ENCODE assay signal across 9 mouse cellular contexts in genomic region chr8:35206271-35206670, GRCm38 (mm10).
DNase-seq lines count a peak whose midpoint lies in the region; ATAC-seq and TF ChIP-seq lines count a peak whose summit lies in the region.
"Had no signal": no experiment of that assay in that cellular context is flagged by ENCODE, and none has a peak within 500 bp of the region (broad histone marks: within the 10 kb centered on the region; RNA-seq: fewer than 3 reads in every experiment).

No protein-coding gene starts in this region.

- no peak overlapping the region for H3K4me3 ChIP-seq in intestine, postnatal 0 days (ENCODE audit: low read depth, low read length)
- peak overlapping the region; percentile 67 for H3K4me3 ChIP-seq in megakaryocyte, embryonic 14.5 days (replicated peaks)
- no peak overlapping the region for H3K4me3 ChIP-seq in forebrain, embryonic 11.5 days (ENCODE audit: low read depth, low read length)
- H3K4me3 ChIP-seq: layer of hippocampus, adult 2 months had no signal

- ATAC-seq in intestine, postnatal 0 days: peak; percentile 68
- ATAC-seq in forebrain, embryonic 11.5 days (replicated peaks; ENCODE audit: low FRiP score): no peak

- no peaks in the 10 kb centered on the region for H3K9me3 ChIP-seq in intestine, postnatal 0 days (ENCODE audit: control insufficient read depth)
- peaks cover 5% of the 10 kb centered on the region; the same call in 1 of the 2 replicates for H3K9me3 ChIP-seq in megakaryocyte, embryonic 14.5 days
- H3K9me3 ChIP-seq in forebrain, embryonic 11.5 days (ENCODE audit: control insufficient read depth, low read length): no peaks in the 10 kb centered on the region

- no peak overlapping the region for H3K27ac ChIP-seq in intestine, postnatal 0 days (ENCODE audit: low read depth, low read length)
- H3K27ac ChIP-seq in forebrain, embryonic 11.5 days (ENCODE audit: low read depth, low read length): no peak overlapping the region
- H3K27ac ChIP-seq: layer of hippocampus, adult 2 months had no signal

- no peak for TF ChIP-seq CTCF in intestine, postnatal 0 days (IDR thresholded peaks at IDR 0.05; ENCODE audit: low read depth)

- no peaks in the 10 kb centered on the region for H3K36me3 ChIP-seq in intestine, postnatal 0 days (ENCODE audit: control insufficient read depth, insufficient read depth)
- H3K36me3 ChIP-seq in megakaryocyte, embryonic 14.5 days (replicated peaks; ENCODE audit: low read length): no peaks in the 10 kb centered on the region
- no peaks in the 10 kb centered on the region for H3K36me3 ChIP-seq in forebrain, embryonic 11.5 days (ENCODE audit: control insufficient read depth, insufficient read depth, low read length)

- H3K4me2 ChIP-seq in intestine, postnatal 0 days (replicated peaks; ENCODE audit: low read depth): peak overlapping the region; percentile 55
- H3K4me2 ChIP-seq in forebrain, embryonic 11.5 days (ENCODE audit: low read depth, low read length, severe bottlenecking): no peak overlapping the region

- no peaks in the 10 kb centered on the region for H3K4me1 ChIP-seq in intestine, postnatal 0 days (replicated peaks; ENCODE audit: control insufficient read depth, insufficient read depth, low read length)
- H3K4me1 ChIP-seq in megakaryocyte, embryonic 14.5 days: peaks cover 73% of the 10 kb centered on the region
- no peaks in the 10 kb centered on the region; the same call in 1 of the 2 replicates for H3K4me1 ChIP-seq in forebrain, embryonic 11.5 days (replicated peaks; ENCODE audit: control insufficient read depth, insufficient read depth, low read length)

- peak; percentile 53 for DNase-seq in adrenal gland, adult 2 months
- no peak for DNase-seq in adrenal gland, adult 18-20 months (ENCODE audit: low spot score in 2 of 2)
- DNase-seq in heart, adult 11 months: peak; percentile 97
- no peak for DNase-seq in embryo, embryonic 10 days (ENCODE audit: low spot score)
- DNase-seq in forebrain, embryonic 11.5 days (ENCODE audit: low spot score): no peak
- DNase-seq in cerebellum, adult 8-10 months: no peak

- no peak overlapping the region for H3K9ac ChIP-seq in intestine, postnatal 0 days (ENCODE audit: low read depth, low read length)
- H3K9ac ChIP-seq in forebrain, embryonic 11.5 days (ENCODE audit: low read length): no peak overlapping the region

- H3K27me3 ChIP-seq in intestine, postnatal 0 days (replicated peaks; ENCODE audit: control insufficient read depth, insufficient read depth, low read length): no peaks in the 10 kb centered on the region
- no peaks in the 10 kb centered on the region for H3K27me3 ChIP-seq in megakaryocyte, embryonic 14.5 days (replicated peaks)
- H3K27me3 ChIP-seq in forebrain, embryonic 11.5 days (ENCODE audit: control insufficient read depth, insufficient read depth, low read length): no peaks in the 10 kb centered on the region

- WGBS in intestine, postnatal 0 days: 23% methylated on average over 6 of the region's 6 CpGs
- WGBS in forebrain, embryonic 11.5 days: 63% methylated on average over 6 of the region's 6 CpGs

Comparison
In these comparisons a context has a peak if more than half of its experiments do, and no peak if none do; other contexts are left out.
1. DNase-seq: peak in adrenal gland, adult 2 months (single experiment) and heart, adult 11 months (single experiment); none in adrenal gland, adult 18-20 months (0 of 2), embryo, embryonic 10 days (single experiment), forebrain, embryonic 11.5 days (single experiment) and cerebellum, adult 8-10 months (single experiment).